Mouse (Mus musculus): ENCODE results near the gene Vmn1r159.
"Not testable (repeated sequence)": the region's sequence is repeated elsewhere in the genome, so short reads cannot be mapped to it uniquely, and the experiment has no call there.

Gene Vmn1r159

DNA sequence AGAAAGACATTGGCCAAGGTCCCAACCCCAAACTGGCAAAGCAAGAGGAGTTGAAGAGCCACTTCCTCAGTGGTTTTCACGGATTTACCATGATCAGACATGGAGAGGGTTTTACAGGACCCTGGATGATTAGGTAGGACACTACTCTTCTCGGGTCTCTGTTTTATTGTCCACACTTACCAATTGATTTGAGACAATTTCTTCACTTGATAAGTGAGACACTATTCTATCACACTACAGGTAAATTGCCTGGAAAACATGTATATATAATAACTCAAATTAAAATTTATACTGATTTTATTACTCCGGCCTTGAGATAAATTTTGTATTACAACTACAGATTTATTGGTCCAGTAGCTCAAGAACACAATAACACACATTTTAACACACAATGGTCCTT lies at the start of gene Vmn1r159:
Gene Vmn1r159, minus strand, starts transcription at position 101 of the 400 bp plus-strand sequence.
- not testable (repeated sequence) for DNase-seq

DNA sequence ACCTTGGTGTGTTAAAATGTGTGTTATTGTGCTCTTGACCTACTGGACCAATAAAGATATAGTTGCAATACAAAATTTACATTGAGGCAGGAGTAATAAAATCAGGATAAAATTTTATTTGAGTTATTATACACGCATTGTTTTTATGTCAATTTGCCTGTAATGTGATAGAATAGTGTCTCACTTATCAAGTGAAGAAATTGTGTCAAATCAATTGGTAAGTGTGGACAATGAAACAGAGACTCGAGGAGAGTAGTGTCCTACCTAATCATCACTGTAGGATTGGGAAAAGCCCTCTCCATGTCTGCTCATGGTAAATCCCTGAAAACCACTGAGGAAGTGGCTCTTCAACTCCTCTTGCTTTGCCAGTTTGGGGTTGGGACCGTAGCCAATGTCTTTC lies 27.5 kb upstream of the Vmn1r159 start, which contains the start of gene Vmn1r160:
Gene Vmn1r160, plus strand, starts transcription at position 301 of the 400 bp plus-strand sequence.
- DNase-seq: not testable (repeated sequence)
